Mouse (Mus musculus): ENCODE measurements around the gene Tmem150b. TPM values are rescaled to one million over a fixed set of nuclear protein-coding genes. Genes with fewer than 3 reads are reported as not detected.
A peak's percentile ranks its signal among the peaks of the same experiment; 100 is the strongest.

Gene Tmem150b
- polyA plus RNA-seq, 1 experiment from 2014 or later = 0.33 TPM

- H3K4me3 ChIP-seq (ENCODE audit: low read depth, low read length) = peak overlapping the region; percentile 33
- peaks cover 13% of the 10 kb centered on the region; the same call in 1 of the 2 replicates for H3K36me3 ChIP-seq (ENCODE audit: control insufficient read depth, insufficient read depth)
- peak overlapping the region; percentile 94 for H3K27ac ChIP-seq (ENCODE audit: low read length)
- no peaks in the 10 kb centered on the region for H3K9me3 ChIP-seq (replicated peaks; ENCODE audit: control insufficient read depth, low read length)
- WGBS (ENCODE audit: insufficient replicate concordance) = 36% methylated on average over 9 of the region's 9 CpGs
- H3K27me3 ChIP-seq (ENCODE audit: control insufficient read depth, insufficient read depth, low read depth, low read length) = no peaks in the 10 kb centered on the region
- peak overlapping the region; percentile 53 for H3K4me2 ChIP-seq (ENCODE audit: low read depth, low read length)
- H3K4me1 ChIP-seq (ENCODE audit: control insufficient read depth, low read depth, low read length) = peaks cover 88% of the 10 kb centered on the region
- ATAC-seq (ENCODE audit: low read depth) = peak; percentile 72
- peak overlapping the region; percentile 55 for H3K9ac ChIP-seq (ENCODE audit: low read depth, low read length)
Measured at GRCm38 (mm10) chr7:4747156-4747899, 22.3 kb upstream of the Tmem150b start.

GRCm38 (mm10) chr7:4746326-4746980 is 21.4 kb upstream of the Tmem150b start:
- peak overlapping the region; percentile 94 for H3K27ac ChIP-seq (ENCODE audit: low read length)
- H3K36me3 ChIP-seq (ENCODE audit: control insufficient read depth, insufficient read depth) = peaks cover 13% of the 10 kb centered on the region; the same call in 1 of the 2 replicates
- 77% methylated on average over 22 of the region's 22 CpGs for WGBS (ENCODE audit: insufficient replicate concordance)
- peak overlapping the region; percentile 55; the same call in 1 of the 2 replicates for H3K9ac ChIP-seq (ENCODE audit: low read depth, low read length)
- ATAC-seq (ENCODE audit: low read depth) = no peak
- no peaks in the 10 kb centered on the region for H3K9me3 ChIP-seq (replicated peaks; ENCODE audit: control insufficient read depth, low read length)
- H3K4me2 ChIP-seq (ENCODE audit: low read depth, low read length) = peak overlapping the region; percentile 53
- no peak overlapping the region; the same call in 1 of the 2 replicates for H3K4me3 ChIP-seq (ENCODE audit: low read depth, low read length)
- no peaks in the 10 kb centered on the region for H3K27me3 ChIP-seq (ENCODE audit: control insufficient read depth, insufficient read depth, low read depth, low read length)
- peaks cover 88% of the 10 kb centered on the region for H3K4me1 ChIP-seq (ENCODE audit: control insufficient read depth, low read depth, low read length)

- Histone ChIP-seq H3K27me3 (ENCODE audit: control insufficient read depth, insufficient read depth, low read depth, low read length) (no peaks in the 10 kb centered on the region), H3K4me1 (ENCODE audit: control insufficient read depth, low read depth, low read length) (peaks cover 84% of the 10 kb centered on the region), H3K36me3 (ENCODE audit: control insufficient read depth, insufficient read depth) (peaks cover 13% of the 10 kb centered on the region; the same call in 1 of the 2 replicates), H3K4me2 (ENCODE audit: low read depth, low read length) (no peak overlapping the region; the same call in 1 of the 2 replicates), H3K9me3 (replicated peaks; ENCODE audit: control insufficient read depth, low read length) (no peaks in the 10 kb centered on the region), H3K27ac (ENCODE audit: low read length) (peak overlapping the region; percentile 29), H3K9ac (ENCODE audit: low read depth, low read length) (peak overlapping the region; percentile 40; the same call in 1 of the 2 replicates), H3K4me3 (ENCODE audit: low read depth, low read length) (no peak overlapping the region)
- ATAC-seq (ENCODE audit: low read depth) = no peak
- 42% methylated on average over 5 of the region's 6 CpGs for WGBS (ENCODE audit: insufficient replicate concordance)
Measured at GRCm38 (mm10) chr7:4744886-4745285, 19.8 kb upstream of the Tmem150b start.

- H3K4me1 ChIP-seq (ENCODE audit: control insufficient read depth, low read depth, low read length) = peaks cover 78% of the 10 kb centered on the region
- WGBS (ENCODE audit: insufficient replicate concordance) = 21% methylated on average over 2 of the region's 2 CpGs
- no peak for ATAC-seq (ENCODE audit: low read depth)
Measured at GRCm38 (mm10) chr7:4743354-4743753, 18.3 kb upstream of the Tmem150b start.

GRCm38 (mm10) chr7:4742482-4742819 is 17.4 kb upstream of the Tmem150b start:
- Histone ChIP-seq H3K9ac (ENCODE audit: low read depth, low read length) (peak overlapping the region; percentile 90), H3K27ac (ENCODE audit: low read length) (peak overlapping the region; percentile 93), H3K9me3 (replicated peaks; ENCODE audit: control insufficient read depth, low read length) (no peaks in the 10 kb centered on the region), H3K4me2 (ENCODE audit: low read depth, low read length) (peak overlapping the region; percentile 91), H3K4me3 (ENCODE audit: low read depth, low read length) (peak overlapping the region; percentile 83), H3K4me1 (ENCODE audit: control insufficient read depth, low read depth, low read length) (peaks cover 71% of the 10 kb centered on the region), H3K36me3 (ENCODE audit: control insufficient read depth, insufficient read depth) (peaks cover 13% of the 10 kb centered on the region; the same call in 1 of the 2 replicates), H3K27me3 (ENCODE audit: control insufficient read depth, insufficient read depth, low read depth, low read length) (no peaks in the 10 kb centered on the region)
- no peak for ATAC-seq (ENCODE audit: low read depth)
- WGBS (ENCODE audit: insufficient replicate concordance) = 60% methylated on average over 6 of the region's 6 CpGs

More at GRCm38 (mm10) chr7:4743354-4743753, 18.3 kb upstream of the Tmem150b start:
- Histone ChIP-seq H3K9me3 (replicated peaks; ENCODE audit: control insufficient read depth, low read length) (no peaks in the 10 kb centered on the region), H3K36me3 (ENCODE audit: control insufficient read depth, insufficient read depth) (peaks cover 13% of the 10 kb centered on the region; the same call in 1 of the 2 replicates), H3K4me3 (ENCODE audit: low read depth, low read length) (peak overlapping the region; percentile 83), H3K27ac (ENCODE audit: low read length) (peak overlapping the region; percentile 93), H3K27me3 (ENCODE audit: control insufficient read depth, insufficient read depth, low read depth, low read length) (no peaks in the 10 kb centered on the region), H3K9ac (ENCODE audit: low read depth, low read length) (peak overlapping the region; percentile 90), H3K4me2 (ENCODE audit: low read depth, low read length) (peak overlapping the region; percentile 91)

GRCm38 (mm10) chr7:4741672-4742481 is 16.8 kb upstream of the Tmem150b start:
- H3K4me1 ChIP-seq (ENCODE audit: control insufficient read depth, low read depth, low read length) = peaks cover 66% of the 10 kb centered on the region
- H3K9ac ChIP-seq (ENCODE audit: low read depth, low read length) = peak overlapping the region; percentile 90
- ATAC-seq (ENCODE audit: low read depth) = peak; percentile 30
- peak overlapping the region; percentile 83 for H3K4me3 ChIP-seq (ENCODE audit: low read depth, low read length)
- peak overlapping the region; percentile 91 for H3K4me2 ChIP-seq (ENCODE audit: low read depth, low read length)
- peaks cover 13% of the 10 kb centered on the region; the same call in 1 of the 2 replicates for H3K36me3 ChIP-seq (ENCODE audit: control insufficient read depth, insufficient read depth)
- WGBS (ENCODE audit: insufficient replicate concordance) = 55% methylated on average over 21 of the region's 21 CpGs
- H3K9me3 ChIP-seq (replicated peaks; ENCODE audit: control insufficient read depth, low read length) = no peaks in the 10 kb centered on the region
- peak overlapping the region; percentile 93 for H3K27ac ChIP-seq (ENCODE audit: low read length)
- H3K27me3 ChIP-seq (ENCODE audit: control insufficient read depth, insufficient read depth, low read depth, low read length) = no peaks in the 10 kb centered on the region

GRCm38 (mm10) chr7:4741151-4741550 is 16.1 kb upstream of the Tmem150b start:
- H3K4me2 ChIP-seq (ENCODE audit: low read depth, low read length) = peak overlapping the region; percentile 91
- peaks cover 59% of the 10 kb centered on the region for H3K4me1 ChIP-seq (ENCODE audit: control insufficient read depth, low read depth, low read length)
- peak; percentile 35 for ATAC-seq (ENCODE audit: low read depth)
- H3K27ac ChIP-seq (ENCODE audit: low read length) = peak overlapping the region; percentile 93
- peaks cover 7% of the 10 kb centered on the region; the same call in 1 of the 2 replicates for H3K36me3 ChIP-seq (ENCODE audit: control insufficient read depth, insufficient read depth)
- H3K9me3 ChIP-seq (replicated peaks; ENCODE audit: control insufficient read depth, low read length) = no peaks in the 10 kb centered on the region
- peak overlapping the region; percentile 83 for H3K4me3 ChIP-seq (ENCODE audit: low read depth, low read length)
- 2% methylated on average over 4 of the region's 4 CpGs for WGBS (ENCODE audit: insufficient replicate concordance)
- H3K9ac ChIP-seq (ENCODE audit: low read depth, low read length) = peak overlapping the region; percentile 90
- no peaks in the 10 kb centered on the region for H3K27me3 ChIP-seq (ENCODE audit: control insufficient read depth, insufficient read depth, low read depth, low read length)

GRCm38 (mm10) chr7:4740309-4740727 is 15.3 kb upstream of the Tmem150b start:
- no peaks in the 10 kb centered on the region for H3K27me3 ChIP-seq (ENCODE audit: control insufficient read depth, insufficient read depth, low read depth, low read length)
- H3K9me3 ChIP-seq (replicated peaks; ENCODE audit: control insufficient read depth, low read length) = no peaks in the 10 kb centered on the region
- H3K27ac ChIP-seq (ENCODE audit: low read length) = peak overlapping the region; percentile 93
- H3K4me1 ChIP-seq (ENCODE audit: control insufficient read depth, low read depth, low read length) = peaks cover 51% of the 10 kb centered on the region
- peak overlapping the region; percentile 90 for H3K9ac ChIP-seq (ENCODE audit: low read depth, low read length)
- peak overlapping the region; percentile 83 for H3K4me3 ChIP-seq (ENCODE audit: low read depth, low read length)
- under 1% methylated on average over 14 of the region's 14 CpGs for WGBS (ENCODE audit: insufficient replicate concordance)
- H3K36me3 ChIP-seq (ENCODE audit: control insufficient read depth, insufficient read depth) = 0 out of 2 replicates have a peak, but pooled peaks cover 2% of the 10 kb centered on the region
- ATAC-seq (ENCODE audit: low read depth) = peak; percentile 0; the same call in 1 of the 2 replicates
- H3K4me2 ChIP-seq (ENCODE audit: low read depth, low read length) = peak overlapping the region; percentile 91
